Mouse (Mus musculus): Measurements from ENCODE around the gene Opcml.

Opcml gene

GRCm38 (mm10) chr9:28003131-28003530 lies 212.6 kb downstream of the Opcml start:
- ATAC-seq (ENCODE audit: low TSS enrichment) = no peak

- no peak for ATAC-seq (ENCODE audit: low TSS enrichment)
Measured at GRCm38 (mm10) chr9:28011483-28011882, 220.9 kb downstream of the Opcml start.

- peak; percentile 65; the same call in 1 of the 2 replicates for ATAC-seq (ENCODE audit: low TSS enrichment)
Measured at GRCm38 (mm10) chr9:28012664-28013063, 222.1 kb downstream of the Opcml start.

GRCm38 (mm10) chr9:28013192-28013591 lies 222.6 kb downstream of the Opcml start:
- 0 out of 2 replicates have a peak, but pooled peaks have one; percentile 16 for ATAC-seq (ENCODE audit: low TSS enrichment)

GRCm38 (mm10) chr9:28028156-28028555 lies 237.6 kb downstream of the Opcml start:
- ATAC-seq (ENCODE audit: low TSS enrichment) = no peak

- 0 out of 2 replicates have a peak, but pooled peaks have one; percentile 11 for ATAC-seq (ENCODE audit: low TSS enrichment)
Measured at GRCm38 (mm10) chr9:28028788-28029393, 238.3 kb downstream of the Opcml start.

- ATAC-seq (ENCODE audit: low TSS enrichment) = no peak
Measured at GRCm38 (mm10) chr9:28049157-28049556, 258.6 kb downstream of the Opcml start.

GRCm38 (mm10) chr9:28057171-28057845 lies 266.7 kb downstream of the Opcml start:
- ATAC-seq (ENCODE audit: low TSS enrichment) = no peak

GRCm38 (mm10) chr9:28065126-28065525 lies 274.6 kb downstream of the Opcml start:
- no peak for ATAC-seq (ENCODE audit: low TSS enrichment)

GRCm38 (mm10) chr9:28080694-28081093 lies 290.1 kb downstream of the Opcml start:
- ATAC-seq (ENCODE audit: low TSS enrichment) = peak; percentile 64

GRCm38 (mm10) chr9:28083754-28084153 lies 293.2 kb downstream of the Opcml start:
- ATAC-seq (ENCODE audit: low TSS enrichment) = peak; percentile 66

- no peak; the same call in 1 of the 2 replicates for ATAC-seq (ENCODE audit: low TSS enrichment)
Measured at GRCm38 (mm10) chr9:28084273-28084726, 293.7 kb downstream of the Opcml start.

- no peak for ATAC-seq (ENCODE audit: low TSS enrichment)
Measured at GRCm38 (mm10) chr9:28091395-28091794, 300.8 kb downstream of the Opcml start.

- peak; percentile 74; the same call in 1 of the 2 replicates for ATAC-seq (ENCODE audit: low TSS enrichment)
Measured at GRCm38 (mm10) chr9:28094722-28095121, 304.1 kb downstream of the Opcml start.

GRCm38 (mm10) chr9:28096204-28096603 lies 305.6 kb downstream of the Opcml start:
- no peak for ATAC-seq (ENCODE audit: low TSS enrichment)

- no peak for ATAC-seq (ENCODE audit: low TSS enrichment)
Measured at GRCm38 (mm10) chr9:28101981-28102380, 311.4 kb downstream of the Opcml start.

- no peak for ATAC-seq (ENCODE audit: low TSS enrichment)
Measured at GRCm38 (mm10) chr9:28121858-28122257, 331.3 kb downstream of the Opcml start.

GRCm38 (mm10) chr9:28128735-28129134 lies 338.2 kb downstream of the Opcml start:
- ATAC-seq (ENCODE audit: low TSS enrichment) = no peak

GRCm38 (mm10) chr9:28131521-28131920 lies 340.9 kb downstream of the Opcml start:
- ATAC-seq (ENCODE audit: low TSS enrichment) = no peak

GRCm38 (mm10) chr9:28136614-28137013 lies 346.0 kb downstream of the Opcml start:
- ATAC-seq (ENCODE audit: low TSS enrichment) = no peak

GRCm38 (mm10) chr9:28139957-28140597 lies 349.5 kb downstream of the Opcml start:
- ATAC-seq (ENCODE audit: low TSS enrichment) = peak; percentile 79

GRCm38 (mm10) chr9:28149507-28149906 lies 358.9 kb downstream of the Opcml start:
- ATAC-seq (ENCODE audit: low TSS enrichment) = peak; percentile 47; the same call in 1 of the 2 replicates

- ATAC-seq (ENCODE audit: low TSS enrichment) = no peak
Measured at GRCm38 (mm10) chr9:28153748-28154147, 363.2 kb downstream of the Opcml start.

Measured in frontal cortex, adult (tissue).